Mouse (Mus musculus): Measurements from ENCODE around the gene Adamts14.

DNA sequence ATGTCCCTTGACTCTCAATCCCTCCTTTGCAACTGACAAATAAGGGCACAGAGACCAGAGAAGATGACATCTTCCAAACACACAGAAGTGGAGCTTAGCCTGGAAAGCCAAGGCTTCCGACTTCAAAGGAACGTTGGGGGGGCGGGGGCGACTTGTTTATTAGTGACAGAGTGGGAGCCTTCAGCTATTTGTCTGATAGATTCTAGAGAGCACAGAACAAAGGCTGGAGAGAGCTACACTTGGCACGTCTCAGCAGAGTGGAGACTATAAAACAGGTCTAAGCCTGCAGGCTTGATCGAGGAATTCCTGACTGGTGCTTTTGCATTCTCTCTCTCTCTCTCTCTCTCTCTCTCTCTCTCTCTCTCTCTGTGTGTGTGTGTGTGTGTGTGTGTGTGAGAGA is 122.6 kb downstream of the Adamts14 start:
- no peak for TF ChIP-seq CTCF (IDR thresholded peaks at IDR 0.05)
- no peak for TF ChIP-seq EP300 (IDR thresholded peaks at IDR 0.05)
